Mouse (Mus musculus) spleen, postnatal 10 days (tissue): ENCODE data around the gene Shd.
"Not testable (repeated sequence)": the region's sequence is repeated elsewhere in the genome, so short reads cannot be mapped to it uniquely, and the experiment has no call there.

Experiments
- DNase-seq, 2 experiments: peaks; one replicate each; pipeline ENCODE4 v3.0.0; 2021 to 2022; ENCODE audit warnings: low spot score in 2 of 2

The Shd gene

GRCm38 (mm10) chr17:55969966-55970891, at the start of gene Shd:
Gene Shd (plus strand): TSS chr17:55970467.
- DNase-seq = no peak

GRCm38 (mm10) chr17:55931553-55932502, 38.4 kb upstream of the Shd start:
- peak; percentile 56 to 57 for DNase-seq

GRCm38 (mm10) chr17:55932635-55933034, 37.6 kb upstream of the Shd start:
- no peak for DNase-seq

GRCm38 (mm10) chr17:55933191-55933590, 37.1 kb upstream of the Shd start:
- DNase-seq = no peak

GRCm38 (mm10) chr17:55944387-55944865, 25.8 kb upstream of the Shd start:
- DNase-seq = not testable (repeated sequence)

- peak; percentile 70 to 87 for DNase-seq
Observed at GRCm38 (mm10) chr17:55944866-55945682, 25.2 kb upstream of the Shd start.

- DNase-seq = no peak
Observed at GRCm38 (mm10) chr17:55945696-55946095, 24.6 kb upstream of the Shd start.

GRCm38 (mm10) chr17:55948647-55949046, 21.6 kb upstream of the Shd start:
- DNase-seq = peak in 1 of 2 experiments; percentile 2

- DNase-seq = no peak
Observed at GRCm38 (mm10) chr17:55949400-55949799, 20.9 kb upstream of the Shd start, which contains the start of gene Zfp119b. Gene Zfp119b (minus strand): TSS chr17:55949500.

- peak; percentile 2 to 7 for DNase-seq
Observed at GRCm38 (mm10) chr17:55950601-55951000, 19.7 kb upstream of the Shd start.

- DNase-seq = peak in 1 of 2 experiments; percentile 4
Observed at GRCm38 (mm10) chr17:55952041-55952440, 18.2 kb upstream of the Shd start.

- peak in 1 of 2 experiments; percentile 49 for DNase-seq
Observed at GRCm38 (mm10) chr17:55952447-55953027, 17.7 kb upstream of the Shd start, which contains the start of gene Ebi3. Gene Ebi3 (plus strand): TSS chr17:55952640.

- DNase-seq = no peak
Observed at GRCm38 (mm10) chr17:55953751-55954150, 16.5 kb upstream of the Shd start.

GRCm38 (mm10) chr17:55954229-55954628, 16.0 kb upstream of the Shd start:
- DNase-seq = no peak

GRCm38 (mm10) chr17:55956129-55956528, 14.1 kb upstream of the Shd start:
- DNase-seq = peak in 1 of 2 experiments; percentile 86

GRCm38 (mm10) chr17:55956591-55956990, 13.7 kb upstream of the Shd start:
- peak in 1 of 2 experiments; percentile 14 for DNase-seq

GRCm38 (mm10) chr17:55957168-55957567, 13.1 kb upstream of the Shd start:
- DNase-seq = peak; percentile 69 to 87

- DNase-seq = peak in 1 of 2 experiments; percentile 14
Observed at GRCm38 (mm10) chr17:55957726-55958583, 12.3 kb upstream of the Shd start.

- peak in 1 of 2 experiments; percentile 22 for DNase-seq
Observed at GRCm38 (mm10) chr17:55958584-55958886, 11.7 kb upstream of the Shd start.
